Mouse (Mus musculus) CD8-positive naive resting alpha-beta T cell, adult 2 months (primary cell): ENCODE data around the gene Lmo7.

ENCODE experiments used
- DNase-seq, 2 experiments: peaks; one replicate each; pipeline ENCODE4 v3.0.0; 2022; ENCODE audit warnings: low read depth in 2 of 2, low spot score in 2 of 2

Gene Lmo7

GRCm38 (mm10) chr14:101942971-101943370, 213.2 kb downstream of the Lmo7 start:
- DNase-seq, result peak; percentile 2 to 12

- DNase-seq, result no peak
These were observed 217.2 kb downstream of the Lmo7 start for GRCm38 (mm10) chr14:101946711-101947516.

DNA sequence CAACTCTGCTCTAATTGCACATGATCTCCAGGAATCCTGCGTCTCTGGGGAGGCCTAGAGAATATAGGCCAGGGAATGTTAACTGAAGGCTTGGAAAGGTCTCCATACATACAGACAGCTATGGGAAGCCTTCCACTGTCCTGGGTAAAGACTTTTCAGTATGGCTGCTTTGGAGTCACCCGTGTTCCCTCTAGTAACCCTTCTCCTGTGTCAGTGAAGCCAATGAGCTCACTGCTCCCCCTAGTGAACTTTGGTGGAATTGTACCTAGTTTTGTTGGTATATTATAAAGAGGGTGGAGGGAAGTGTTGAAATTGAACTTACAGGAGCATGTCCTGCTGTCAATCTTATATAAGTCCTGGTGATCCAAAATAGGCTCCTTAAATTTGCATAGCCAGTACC, 219.4 kb downstream of the Lmo7 start:
- DNase-seq, result peak in 1 of 2 experiments; percentile 7

DNA sequence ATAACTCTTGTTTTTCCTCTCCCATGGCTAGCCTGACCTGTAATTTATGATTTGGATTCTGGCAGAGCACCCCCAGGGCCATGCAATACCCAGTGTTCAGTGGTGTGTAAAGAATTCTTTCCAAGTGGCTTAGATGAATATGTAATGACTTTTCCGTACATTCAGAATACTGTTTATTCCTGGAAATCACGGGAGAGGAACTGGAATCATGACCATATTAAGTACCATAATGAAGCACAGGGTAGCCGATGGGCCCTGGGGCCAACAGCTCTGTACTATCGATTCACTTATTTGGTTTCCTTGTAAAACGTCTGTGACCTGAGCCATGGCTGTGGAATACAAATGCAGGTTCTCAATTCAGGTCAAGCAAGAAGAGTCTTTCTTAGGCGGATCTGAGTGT, 221.3 kb downstream of the Lmo7 start:
- no peak for DNase-seq

GRCm38 (mm10) chr14:101953793-101954468, 224.2 kb downstream of the Lmo7 start:
- DNase-seq, result no peak

- no peak for DNase-seq
These were observed 234.6 kb downstream of the Lmo7 start for GRCm38 (mm10) chr14:101964381-101964780.

- no peak for DNase-seq
These were observed 235.2 kb downstream of the Lmo7 start for GRCm38 (mm10) chr14:101964956-101965355.

GRCm38 (mm10) chr14:101972764-101973163, 243.0 kb downstream of the Lmo7 start:
- no peak for DNase-seq

- DNase-seq, result no peak
These were observed 243.4 kb downstream of the Lmo7 start for GRCm38 (mm10) chr14:101973171-101973570.

DNA sequence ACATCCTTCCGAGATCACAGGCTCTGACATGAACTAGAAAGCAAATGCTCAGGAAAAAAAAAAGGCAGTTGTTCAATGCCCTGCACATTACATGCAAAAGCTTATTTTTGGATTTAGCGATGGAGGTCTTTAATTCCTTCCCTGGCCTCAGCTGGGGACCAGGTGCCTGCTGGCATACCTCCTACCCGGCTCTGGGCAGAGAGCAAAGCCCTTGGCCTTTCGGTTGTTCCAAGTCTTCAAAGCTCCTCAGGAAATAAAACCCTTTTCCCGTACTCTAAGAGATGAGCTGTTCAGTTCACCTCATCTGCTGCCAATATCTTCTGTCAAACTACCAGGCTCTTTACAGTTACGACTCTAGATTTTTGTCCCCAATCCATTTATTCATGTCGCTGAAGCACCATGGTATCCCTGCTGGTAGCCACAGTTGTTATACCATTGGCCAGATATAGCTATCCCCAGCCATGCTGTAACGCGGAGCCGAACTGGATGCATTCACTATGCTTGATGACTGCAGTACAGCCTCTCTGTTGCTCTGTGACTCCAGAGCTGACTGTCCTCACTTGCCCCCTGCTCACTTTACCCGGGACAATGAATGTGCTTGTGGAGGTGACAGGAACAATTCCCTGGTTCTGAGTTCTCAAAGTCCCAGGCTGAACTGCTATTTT, 246.4 kb downstream of the Lmo7 start:
- DNase-seq, result no peak
